In genomic region chr3:109401527-109401926, GRCm38 (mm10) we compare ENCODE assay signal across 25 mouse cellular contexts.
"Had no signal": no experiment of that assay in that cellular context is flagged by ENCODE, and none has a peak within 500 bp of the region (broad histone marks: within the 10 kb centered on the region; RNA-seq: fewer than 3 reads in every experiment).

No protein-coding gene starts in this region.

- H3K4me2 ChIP-seq: liver, embryonic 13.5 days; midbrain, embryonic 13.5 days; neural tube, embryonic 12.5 days; neural tube, embryonic 15.5 days had no signal

- H3K4me3 ChIP-seq: layer of hippocampus, adult 2 months; left cerebral cortex, adult 2 months; liver, embryonic 13.5 days; megakaryocyte, embryonic 14.5 days; midbrain, embryonic 10.5 days; midbrain, embryonic 13.5 days; neural tube, embryonic 12.5 days; neural tube, embryonic 15.5 days had no signal

- H3K27ac ChIP-seq: kidney, postnatal 0 days; layer of hippocampus, adult 2 months; left cerebral cortex, adult 2 months; liver, embryonic 13.5 days; midbrain, embryonic 10.5 days; midbrain, embryonic 13.5 days; neural tube, embryonic 12.5 days; neural tube, embryonic 15.5 days; stomach, postnatal 0 days had no signal

- H3K36me3 ChIP-seq: liver, embryonic 13.5 days; midbrain, embryonic 10.5 days; midbrain, embryonic 13.5 days; neural tube, embryonic 12.5 days; neural tube, embryonic 15.5 days had no signal

- ATAC-seq: intestine, postnatal 0 days; midbrain, embryonic 13.5 days had no signal

- DNase-seq: kidney, adult 2 months; kidney, postnatal 25 days; layer of hippocampus, adult 9-11 months; layer of hippocampus, postnatal 36 days; left cerebral cortex, postnatal 4 days; liver, embryonic 13.5 days; lung, adult 2 months; lung, postnatal 14 days; lung, postnatal 4 days; right cerebral cortex, adult 18-20 months; right cerebral cortex, postnatal 14 days; right cerebral cortex, postnatal 4 days; thymus, adult 2 months; thymus, postnatal 14 days; thymus, postnatal 4 days had no signal

- H3K9ac ChIP-seq: liver, embryonic 13.5 days; midbrain, embryonic 13.5 days; neural tube, embryonic 12.5 days; neural tube, embryonic 15.5 days had no signal

- H3K9me3 ChIP-seq: liver, embryonic 13.5 days; midbrain, embryonic 10.5 days; midbrain, embryonic 13.5 days; neural tube, embryonic 12.5 days; neural tube, embryonic 15.5 days had no signal

- H3K4me1 ChIP-seq: liver, embryonic 13.5 days; midbrain, embryonic 10.5 days; neural tube, embryonic 15.5 days had no signal

- H3K27me3 ChIP-seq: liver, embryonic 13.5 days; megakaryocyte, embryonic 14.5 days; midbrain, embryonic 13.5 days; neural tube, embryonic 12.5 days; neural tube, embryonic 15.5 days had no signal
